Mouse (Mus musculus): ENCODE results near the gene Skap1. TPM values are rescaled to one million over a fixed set of nuclear protein-coding genes. Genes with fewer than 3 reads are reported as not detected.
A peak's percentile ranks its signal among the peaks of the same experiment; 100 is the strongest.
"Not testable (repeated sequence)": the region's sequence is repeated elsewhere in the genome, so short reads cannot be mapped to it uniquely, and the experiment has no call there.

Skap1 gene
- total RNA-seq, 2 experiments from 2014 or later: 0.46 TPM; not detected in 1

DNA sequence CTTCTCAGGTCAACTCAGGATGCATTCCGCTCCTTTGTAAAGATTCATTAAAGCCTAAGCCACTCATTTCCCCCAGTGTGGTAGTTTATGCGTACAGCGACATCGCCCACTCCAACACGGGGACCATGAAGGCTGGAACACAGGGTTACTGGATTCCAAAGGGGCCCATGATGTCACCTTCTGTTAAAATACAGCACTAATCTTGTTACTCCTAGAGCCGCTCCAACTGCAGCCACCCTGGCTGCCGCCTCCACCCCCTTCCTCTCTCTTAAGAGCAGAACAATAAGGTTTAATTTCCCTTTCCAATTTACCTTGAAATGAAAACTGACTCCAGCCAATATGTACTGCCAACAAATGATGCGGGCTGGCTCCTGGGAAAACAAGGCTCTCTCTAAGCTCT lies 310.7 kb downstream of the Skap1 start:
- no peak for ATAC-seq (replicated peaks; ENCODE audit: poor library complexity)

DNA sequence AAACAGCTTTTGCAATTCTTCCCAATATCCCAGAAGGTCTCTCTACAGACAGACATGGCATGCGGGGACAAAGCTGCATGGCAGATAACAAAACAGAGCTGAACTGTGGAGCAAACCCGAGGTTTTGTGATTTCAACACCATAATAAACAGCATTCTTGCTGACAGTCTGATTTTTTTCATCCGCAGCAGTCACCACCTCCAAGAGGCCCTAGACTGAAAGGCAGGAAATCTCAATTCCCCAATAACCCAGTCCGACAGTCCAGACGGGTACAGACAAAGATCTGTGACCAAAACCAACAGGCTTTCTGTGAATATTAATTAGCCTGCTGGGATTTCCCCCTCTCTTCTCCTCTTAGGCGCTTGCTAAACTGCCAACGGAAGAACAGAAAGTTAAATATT lies 311.3 kb downstream of the Skap1 start:
- no peak for ATAC-seq (replicated peaks; ENCODE audit: poor library complexity)

DNA sequence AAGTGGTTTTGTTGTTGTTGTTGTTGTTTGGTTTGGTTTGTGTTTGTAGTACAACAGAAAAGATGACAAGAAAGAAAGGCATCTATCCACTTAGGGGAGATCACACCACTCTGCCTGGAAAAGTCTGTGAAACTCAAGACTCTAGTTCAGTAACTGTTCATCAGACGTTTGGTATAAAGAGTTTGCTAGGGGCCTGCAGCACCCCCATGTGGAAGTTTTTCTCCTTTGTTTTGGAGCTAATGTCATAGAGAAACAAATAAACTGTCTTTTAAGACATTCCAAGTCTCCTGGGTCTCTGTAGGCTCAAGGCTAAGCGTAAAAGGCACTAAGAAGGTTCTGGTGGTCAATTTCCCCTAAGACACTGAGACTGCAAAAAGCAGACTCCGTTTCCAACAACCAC lies 311.7 kb downstream of the Skap1 start:
- ATAC-seq (replicated peaks; ENCODE audit: poor library complexity): no peak

DNA sequence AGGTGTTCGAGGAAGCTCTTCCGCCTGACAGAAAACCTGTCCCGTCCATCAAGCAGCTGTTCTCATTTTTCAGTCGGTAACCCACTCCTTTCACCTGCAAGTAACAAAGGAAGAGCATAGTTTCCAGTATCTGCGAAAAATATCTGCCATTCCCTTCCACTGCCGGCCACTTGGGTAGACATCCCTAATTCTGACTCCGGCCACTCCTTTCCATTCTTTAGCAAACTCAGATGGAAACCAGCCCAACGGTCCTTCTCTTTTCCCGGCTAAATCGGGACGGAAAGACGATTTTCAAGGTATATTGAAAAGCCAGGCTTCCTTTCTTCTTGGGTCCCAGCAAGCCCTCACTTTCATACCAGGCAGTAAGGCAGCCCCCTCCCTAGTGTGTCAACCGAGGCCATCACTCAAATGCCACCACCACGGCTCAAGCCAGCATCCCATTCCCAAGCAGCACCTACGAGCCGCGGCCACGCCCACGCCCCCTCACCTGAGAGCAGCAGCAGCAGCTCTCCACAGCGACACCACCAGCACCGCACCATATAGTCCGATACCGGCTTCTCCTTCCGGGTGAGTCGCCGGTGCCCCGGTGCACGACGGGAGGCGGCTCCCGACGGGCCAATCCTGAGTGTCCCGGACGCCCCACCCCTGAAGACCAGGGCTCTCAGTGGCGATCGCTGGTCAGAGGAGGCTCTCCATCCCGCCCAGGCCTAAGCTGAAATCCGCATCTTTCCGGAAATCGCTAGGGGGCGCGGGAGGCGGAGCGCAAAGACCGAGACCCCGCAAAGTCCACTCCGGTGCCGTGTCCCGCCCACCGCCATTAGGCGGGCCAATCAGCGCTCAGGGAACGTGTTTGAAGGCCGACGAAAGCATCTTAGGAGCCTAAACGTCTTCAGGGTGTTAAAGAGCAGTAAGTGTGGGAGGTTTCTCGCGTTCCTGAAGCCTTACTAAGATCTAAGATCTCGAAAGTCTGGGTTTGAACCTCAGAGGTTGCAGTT lies 312.9 kb downstream of the Skap1 start, which contains the start of gene Snx11:
TSS of gene Snx11 (minus strand) at position 592 of the 995 bp plus-strand sequence.
- peak; percentile 95 for ATAC-seq (replicated peaks; ENCODE audit: poor library complexity)

DNA sequence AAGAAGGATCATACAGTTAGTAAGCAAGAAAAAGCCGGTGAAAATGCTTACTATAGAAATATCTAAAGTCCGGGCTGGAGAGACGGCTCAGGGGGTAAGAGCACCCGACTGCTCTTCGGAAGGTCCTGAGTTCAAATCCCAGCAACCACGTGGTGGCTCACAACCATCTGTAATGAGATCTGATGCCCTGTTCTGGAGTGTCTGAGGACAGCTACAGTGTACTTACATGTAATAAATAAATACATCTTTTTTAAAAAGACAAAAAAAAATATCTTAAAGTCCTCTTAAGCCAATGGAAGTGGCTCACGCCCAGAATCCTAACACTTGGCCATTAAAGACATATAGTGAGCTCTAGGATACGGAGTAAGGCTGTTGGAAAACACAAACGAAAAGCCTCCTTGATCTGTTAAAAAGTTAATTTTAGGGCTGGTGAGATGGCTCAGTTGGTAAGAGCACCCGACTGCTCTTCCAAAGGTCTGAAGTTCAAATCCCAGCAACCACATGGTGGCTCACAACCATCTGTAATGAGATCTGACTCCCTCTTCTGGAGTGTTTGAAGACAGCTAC lies 313.8 kb downstream of the Skap1 start:
- not testable (repeated sequence) for ATAC-seq (replicated peaks; ENCODE audit: poor library complexity)

DNA sequence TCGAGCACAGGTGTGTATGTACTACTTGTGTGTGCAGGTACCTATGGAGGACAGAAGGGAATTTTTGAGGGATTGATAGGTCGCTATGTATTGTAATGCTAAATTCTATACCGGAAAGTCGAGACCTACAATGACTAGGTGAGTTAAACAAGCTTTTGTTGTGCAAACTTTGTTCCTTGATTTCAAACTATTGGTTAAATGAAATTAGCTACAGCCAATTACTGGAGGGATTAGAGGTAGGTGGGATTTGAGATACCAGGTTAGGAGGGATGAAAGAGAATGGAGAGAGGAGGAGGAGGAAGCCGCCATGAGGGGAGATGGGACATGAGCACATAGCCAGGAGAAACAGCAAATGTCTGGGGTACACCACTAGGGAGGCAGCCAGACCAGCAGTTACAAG lies 315.9 kb downstream of the Skap1 start:
- no peak for ATAC-seq (replicated peaks; ENCODE audit: poor library complexity)

DNA sequence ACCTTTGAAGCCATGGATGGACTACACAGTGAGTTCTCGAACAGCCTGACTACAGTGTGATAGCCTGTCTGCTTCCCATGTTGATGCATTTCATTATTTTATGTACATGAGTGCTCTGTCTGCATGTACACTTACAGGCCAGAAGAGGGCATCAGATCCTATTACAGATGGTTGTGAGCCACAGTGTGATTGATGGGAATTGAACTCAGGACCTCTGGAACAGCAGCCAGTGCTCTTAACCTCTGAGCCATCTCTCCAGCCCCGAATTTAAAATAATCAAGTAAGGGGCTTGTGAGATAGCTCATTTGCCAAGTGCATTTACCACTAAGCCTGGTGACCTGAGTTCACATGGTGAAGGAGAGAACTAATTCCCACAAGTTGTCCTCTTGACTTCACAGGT lies 317.0 kb downstream of the Skap1 start:
- no peak for ATAC-seq (replicated peaks; ENCODE audit: poor library complexity)

DNA sequence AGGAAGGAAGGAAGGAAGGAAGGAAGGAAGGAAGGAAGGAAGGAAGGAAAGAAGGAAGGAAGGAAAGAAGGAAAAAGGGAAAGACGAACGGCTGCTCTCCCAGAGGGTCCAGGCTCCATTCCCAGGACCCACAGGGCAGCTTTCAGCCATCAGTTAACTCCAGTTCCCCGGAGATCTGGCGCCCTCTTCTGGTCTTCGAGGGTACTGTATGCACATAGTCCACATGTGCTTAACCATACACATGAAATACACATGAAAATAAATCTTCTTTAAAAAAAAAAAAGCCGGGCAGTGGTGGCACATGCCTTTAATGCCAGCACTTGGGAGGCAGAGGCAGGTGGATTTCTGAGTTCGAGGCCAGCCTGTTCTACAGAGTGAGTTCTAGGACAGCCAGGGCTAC lies 320.5 kb downstream of the Skap1 start:
- ATAC-seq (replicated peaks; ENCODE audit: poor library complexity): peak; percentile 65

DNA sequence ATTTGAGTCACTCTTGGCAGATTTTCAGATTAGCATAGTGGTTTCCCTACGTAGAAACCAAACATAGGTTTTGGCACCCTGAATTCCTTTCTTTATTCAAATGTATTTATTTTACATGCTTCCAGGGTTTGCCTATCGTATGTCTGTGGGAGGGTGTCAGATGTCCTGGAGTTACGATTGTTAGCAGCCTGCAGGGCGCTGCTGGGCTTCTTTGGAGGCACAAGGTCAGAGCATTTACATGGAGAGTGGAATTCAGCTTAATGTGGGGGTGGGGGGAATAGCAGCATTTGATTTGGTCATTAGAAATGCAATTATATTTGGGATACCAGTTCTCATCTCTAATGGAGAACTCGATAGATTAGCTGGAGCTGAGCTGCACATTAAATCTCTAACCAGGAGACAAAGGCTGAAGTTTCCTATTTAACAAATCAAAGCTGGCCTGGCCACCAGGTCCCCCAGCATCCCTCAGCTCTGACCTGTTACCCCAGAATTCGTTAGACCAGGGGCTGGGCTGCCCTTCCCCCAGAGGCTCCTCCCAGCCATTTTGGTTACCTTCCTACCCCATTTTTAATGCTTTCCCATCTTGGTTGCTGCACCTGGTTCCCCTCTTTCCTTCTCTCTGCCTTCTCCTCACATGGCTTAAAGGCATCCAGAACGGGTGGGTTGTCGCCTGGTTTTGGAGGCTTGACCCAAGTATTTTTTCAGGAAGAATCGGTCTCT lies 322.5 kb downstream of the Skap1 start:
- ATAC-seq (replicated peaks; ENCODE audit: poor library complexity): no peak

DNA sequence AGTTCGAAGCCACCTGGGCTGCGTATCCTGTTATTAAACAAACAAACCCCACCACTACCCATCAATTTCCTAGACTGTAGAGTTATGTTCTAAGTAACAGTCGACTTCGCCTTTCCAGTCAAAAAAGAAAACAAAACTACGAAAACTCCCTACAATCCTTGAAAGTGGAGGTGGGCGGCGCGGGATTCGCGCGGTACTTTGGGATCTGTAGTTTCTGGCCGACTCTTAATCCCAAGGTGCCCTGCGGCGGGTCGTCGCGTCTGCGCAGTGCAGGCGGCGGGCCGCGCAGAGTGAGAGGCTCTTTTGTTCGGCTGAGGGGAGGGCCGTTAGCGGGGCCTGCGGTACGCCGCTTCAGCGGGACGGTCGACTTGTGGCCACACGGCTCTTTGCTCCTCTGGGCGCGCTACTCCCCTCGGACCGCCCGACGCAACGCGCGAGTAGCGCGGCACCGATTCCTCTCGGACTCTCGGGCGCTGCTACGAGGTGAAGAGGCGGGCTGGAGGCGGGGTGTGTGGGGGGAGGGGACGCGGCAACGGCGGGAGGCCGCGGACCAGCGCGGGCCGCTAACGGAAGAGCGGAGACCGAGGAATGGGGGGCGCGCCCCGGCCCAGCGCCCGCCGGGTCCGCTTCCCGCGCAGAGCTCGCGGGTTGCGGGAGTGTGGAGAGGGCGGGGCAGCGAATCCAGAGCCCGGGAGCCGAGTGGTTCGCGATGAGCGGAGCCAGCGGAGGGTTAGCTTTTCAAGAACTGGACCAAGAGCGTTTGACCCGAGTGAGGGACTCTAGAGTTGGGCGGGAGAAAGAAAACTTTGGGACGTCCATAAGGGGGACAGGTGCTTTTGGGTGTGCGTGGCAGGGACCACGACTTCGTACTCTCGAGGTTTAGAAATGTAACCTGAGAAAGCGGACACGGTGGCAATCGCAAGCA lies 324.7 kb downstream of the Skap1 start, which contains the start of gene Cbx1:
TSS of gene Cbx1 (plus strand) at position 257 of the 925 bp plus-strand sequence.
- peak; percentile 92 for ATAC-seq (replicated peaks; ENCODE audit: poor library complexity)

DNA sequence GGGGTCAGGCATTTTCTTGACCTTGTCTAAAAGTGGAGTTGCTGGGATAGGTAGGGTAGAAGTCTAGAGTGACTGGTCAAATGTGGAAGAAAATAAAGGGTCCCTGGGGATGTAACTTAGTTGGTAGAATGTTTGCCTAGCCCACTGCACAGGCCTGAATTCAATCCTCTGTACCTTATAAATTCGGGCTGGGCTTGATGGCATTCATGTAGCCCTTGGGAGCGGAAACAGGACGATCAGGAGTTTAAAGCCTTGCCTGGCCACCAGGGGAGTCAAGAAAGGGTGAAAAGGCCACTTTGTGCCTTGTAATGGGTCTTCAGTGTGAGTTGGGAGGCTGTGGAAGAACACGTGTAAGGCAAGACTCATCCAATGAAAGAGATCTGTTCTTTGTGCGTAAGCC lies 325.6 kb downstream of the Skap1 start:
- peak; percentile 44; the same call in 1 of the 2 replicates for ATAC-seq (replicated peaks; ENCODE audit: poor library complexity)

DNA sequence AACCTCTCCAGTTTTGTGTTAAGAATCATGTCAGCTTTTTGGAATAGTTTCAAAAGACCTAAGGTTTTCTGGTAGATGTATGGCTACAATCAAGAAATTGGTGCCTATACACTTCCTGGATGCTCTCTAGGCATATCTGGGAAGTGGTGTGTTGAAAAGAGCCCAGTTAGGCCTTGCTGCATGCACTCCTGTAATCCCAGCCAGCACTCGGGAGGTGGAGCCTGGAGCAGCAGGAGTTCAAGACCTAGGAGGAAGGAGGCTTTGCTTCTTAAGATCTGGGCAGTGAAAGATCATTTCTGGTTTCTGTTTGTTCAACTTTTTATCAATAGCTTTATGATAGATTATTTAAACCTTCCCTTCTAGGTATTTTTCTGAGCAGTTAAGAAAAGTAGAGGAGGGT lies 326.3 kb downstream of the Skap1 start:
- no peak for ATAC-seq (replicated peaks; ENCODE audit: poor library complexity)

DNA sequence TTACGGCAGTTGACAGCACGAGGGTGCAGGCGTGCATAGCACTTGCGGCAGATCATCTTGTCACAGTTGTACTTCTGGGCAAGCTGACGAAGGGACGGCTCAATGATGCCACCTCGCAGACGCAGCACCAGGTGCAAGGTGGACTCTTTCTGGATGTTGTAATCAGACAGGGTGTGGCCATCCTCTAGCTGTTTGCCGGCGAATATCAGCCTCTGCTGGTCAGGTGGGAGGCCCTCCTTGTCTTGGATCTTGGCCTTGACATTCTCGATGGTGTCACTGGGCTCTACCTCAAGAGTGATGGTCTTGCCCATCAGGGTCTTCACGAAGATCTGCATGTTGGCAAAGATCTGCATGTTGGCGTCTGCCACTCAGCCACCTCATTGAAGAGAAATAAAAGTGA lies 331.1 kb downstream of the Skap1 start:
- no peak for ATAC-seq (replicated peaks; ENCODE audit: poor library complexity)

DNA sequence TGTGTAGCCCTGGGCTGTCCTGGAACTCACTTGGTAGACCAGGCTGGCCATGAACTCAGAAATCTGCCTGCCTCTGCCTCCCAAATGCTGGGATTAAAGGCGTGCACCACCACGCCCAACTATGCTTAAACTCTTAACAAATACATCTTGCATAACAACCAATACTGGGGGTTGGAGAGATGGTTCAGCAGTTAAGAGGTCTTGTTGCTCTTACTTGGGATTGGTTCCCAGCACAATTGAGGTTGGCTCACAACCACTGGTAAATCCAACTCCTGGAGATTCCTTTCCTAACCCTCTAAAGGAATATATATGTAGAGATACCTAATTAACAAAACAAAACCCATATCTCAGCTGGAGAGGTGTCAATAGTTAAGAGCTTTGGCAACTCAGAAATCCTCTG lies 331.7 kb downstream of the Skap1 start:
- ATAC-seq (replicated peaks; ENCODE audit: poor library complexity): no peak

DNA sequence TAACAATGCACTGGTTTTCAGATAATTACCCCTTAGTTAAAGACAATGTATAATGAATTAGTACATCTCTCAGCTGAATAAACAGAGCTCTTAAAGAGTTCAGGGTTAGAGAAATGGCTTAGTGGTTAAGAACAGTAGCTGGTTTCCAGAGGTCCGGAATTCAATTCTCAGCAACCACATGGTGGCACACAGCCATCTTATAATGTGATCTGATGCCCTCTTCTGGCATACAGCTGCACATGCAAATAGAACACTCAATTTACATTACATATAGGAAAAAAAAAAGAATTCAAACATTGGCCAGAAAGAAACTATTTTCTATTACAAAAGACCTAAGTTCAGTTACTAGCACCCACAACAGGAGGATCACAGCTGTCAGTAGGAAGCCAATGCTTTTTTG lies 332.2 kb downstream of the Skap1 start:
- peak; percentile 57 for ATAC-seq (replicated peaks; ENCODE audit: poor library complexity)

DNA sequence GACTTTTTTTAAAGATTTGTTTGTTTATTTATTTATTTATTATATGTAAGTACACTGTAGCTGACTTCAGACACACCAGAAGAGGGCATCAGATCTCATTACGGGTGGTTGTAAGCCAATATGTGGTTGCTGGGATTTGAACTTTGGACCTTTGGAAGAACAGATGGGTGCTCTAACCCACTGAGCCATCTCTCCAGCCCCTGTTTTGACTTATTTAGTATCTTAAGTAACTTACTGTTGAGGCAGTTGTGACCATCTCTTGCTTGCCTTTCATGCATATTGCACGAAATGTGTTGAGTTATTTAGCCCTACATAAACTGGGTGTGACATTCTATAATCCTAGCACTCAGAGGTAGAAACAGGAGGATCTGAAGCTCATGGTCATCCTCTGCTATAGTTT lies 335.1 kb downstream of the Skap1 start:
- ATAC-seq (replicated peaks; ENCODE audit: poor library complexity): no peak

DNA sequence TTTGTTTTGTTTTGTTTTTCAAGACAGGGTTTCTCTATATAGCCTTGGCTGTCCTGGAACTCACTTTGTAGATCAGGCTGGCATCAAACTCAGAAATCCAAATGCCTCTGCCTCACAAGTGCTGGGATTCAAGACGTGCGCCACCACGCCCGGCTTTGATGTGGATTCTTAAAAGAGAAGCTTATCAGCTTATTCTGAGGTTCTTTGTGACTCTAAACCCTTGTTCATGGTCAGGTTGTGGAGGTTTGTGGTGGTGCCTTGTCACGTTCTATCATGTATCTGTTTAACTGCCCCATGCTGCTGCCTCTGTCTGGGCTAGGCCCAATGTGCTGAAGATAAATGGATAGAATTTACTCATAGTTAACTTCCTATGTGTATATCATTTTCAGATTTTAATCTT lies 341.2 kb downstream of the Skap1 start:
- ATAC-seq (replicated peaks; ENCODE audit: poor library complexity): no peak

DNA sequence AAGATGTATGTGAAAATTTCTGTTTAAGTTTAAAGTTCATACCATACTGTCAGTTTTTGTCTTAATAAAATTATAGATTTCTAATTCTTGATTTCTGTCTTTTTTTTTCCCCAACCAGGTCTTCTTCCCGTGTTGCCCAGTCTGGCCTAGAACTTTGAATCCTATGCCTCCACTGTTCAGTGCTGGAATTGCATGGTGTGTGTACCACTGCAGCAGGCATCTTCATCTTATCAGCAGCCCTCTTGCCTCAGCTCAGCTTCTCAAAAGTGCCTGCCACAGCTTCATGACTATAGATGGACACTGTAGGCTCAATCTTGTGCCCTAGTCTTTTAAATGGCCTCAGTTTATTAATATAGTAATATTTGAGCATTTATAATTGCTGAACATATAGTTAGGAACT lies 343.7 kb downstream of the Skap1 start:
- peak; percentile 85 for ATAC-seq (replicated peaks; ENCODE audit: poor library complexity)

Measured in megakaryocyte progenitor cell, adult 5-6 weeks (primary cell).